Mouse (Mus musculus): ENCODE results near the gene Pmepa1. TPM values are rescaled to one million over a fixed set of nuclear protein-coding genes. Genes with fewer than 3 reads are reported as not detected.

Pmepa1 gene
- polyA plus RNA-seq, 1 experiment from 2014 or later, result 4.1 TPM

GRCm38 (mm10) chr2:173202924-173203689 lies 73.2 kb downstream of the Pmepa1 start:
- Histone ChIP-seq H3K9me3 (replicated peaks; ENCODE audit: control insufficient read depth, low read length) (peaks cover 5% of the 10 kb centered on the region), H3K27me3 (ENCODE audit: control insufficient read depth, insufficient read depth, low read length) (no peaks in the 10 kb centered on the region), H3K9ac (ENCODE audit: low read length) (no peak overlapping the region), H3K4me3 (ENCODE audit: low read length) (no peak overlapping the region), H3K4me1 (ENCODE audit: control insufficient read depth, insufficient read depth, low read length) (no peaks in the 10 kb centered on the region), H3K27ac (ENCODE audit: low read length) (no peak overlapping the region), H3K4me2 (ENCODE audit: low read depth, low read length) (no peak overlapping the region), H3K36me3 (ENCODE audit: control insufficient read depth, insufficient read depth) (no peaks in the 10 kb centered on the region)
- WGBS, result 82% methylated on average over 19 of the region's 19 CpGs
- no peak for ATAC-seq (replicated peaks; ENCODE audit: extremely low read depth, insufficient read depth, low FRiP score)

GRCm38 (mm10) chr2:173194796-173195195 lies 81.5 kb downstream of the Pmepa1 start:
- H3K27me3 ChIP-seq (ENCODE audit: control insufficient read depth, insufficient read depth, low read length), result no peaks in the 10 kb centered on the region
- H3K4me2 ChIP-seq (ENCODE audit: low read depth, low read length), result no peak overlapping the region
- 72% methylated on average over 4 of the region's 4 CpGs for WGBS
- H3K36me3 ChIP-seq (ENCODE audit: control insufficient read depth, insufficient read depth), result no peaks in the 10 kb centered on the region
- H3K27ac ChIP-seq (ENCODE audit: low read length), result no peak overlapping the region
- ATAC-seq (replicated peaks; ENCODE audit: extremely low read depth, insufficient read depth, low FRiP score), result no peak
- no peaks in the 10 kb centered on the region for H3K4me1 ChIP-seq (ENCODE audit: control insufficient read depth, insufficient read depth, low read length)
- no peaks in the 10 kb centered on the region for H3K9me3 ChIP-seq (replicated peaks; ENCODE audit: control insufficient read depth, low read length)
- no peak overlapping the region for H3K9ac ChIP-seq (ENCODE audit: low read length)
- no peak overlapping the region for H3K4me3 ChIP-seq (ENCODE audit: low read length)

- Histone ChIP-seq H3K4me2 (ENCODE audit: low read depth, low read length) (no peak overlapping the region), H3K9ac (ENCODE audit: low read length) (no peak overlapping the region), H3K4me3 (ENCODE audit: low read length) (no peak overlapping the region), H3K27me3 (ENCODE audit: control insufficient read depth, insufficient read depth, low read length) (peaks cover 2% of the 10 kb centered on the region), H3K4me1 (ENCODE audit: control insufficient read depth, insufficient read depth, low read length) (no peaks in the 10 kb centered on the region), H3K27ac (ENCODE audit: low read length) (no peak overlapping the region), H3K36me3 (ENCODE audit: control insufficient read depth, insufficient read depth) (no peaks in the 10 kb centered on the region), H3K9me3 (replicated peaks; ENCODE audit: control insufficient read depth, low read length) (no peaks in the 10 kb centered on the region)
- ATAC-seq (replicated peaks; ENCODE audit: extremely low read depth, insufficient read depth, low FRiP score), result no peak
- 37% methylated on average over 8 of the region's 8 CpGs for WGBS
Observed at GRCm38 (mm10) chr2:173187182-173187855, 89.0 kb downstream of the Pmepa1 start.

DNA sequence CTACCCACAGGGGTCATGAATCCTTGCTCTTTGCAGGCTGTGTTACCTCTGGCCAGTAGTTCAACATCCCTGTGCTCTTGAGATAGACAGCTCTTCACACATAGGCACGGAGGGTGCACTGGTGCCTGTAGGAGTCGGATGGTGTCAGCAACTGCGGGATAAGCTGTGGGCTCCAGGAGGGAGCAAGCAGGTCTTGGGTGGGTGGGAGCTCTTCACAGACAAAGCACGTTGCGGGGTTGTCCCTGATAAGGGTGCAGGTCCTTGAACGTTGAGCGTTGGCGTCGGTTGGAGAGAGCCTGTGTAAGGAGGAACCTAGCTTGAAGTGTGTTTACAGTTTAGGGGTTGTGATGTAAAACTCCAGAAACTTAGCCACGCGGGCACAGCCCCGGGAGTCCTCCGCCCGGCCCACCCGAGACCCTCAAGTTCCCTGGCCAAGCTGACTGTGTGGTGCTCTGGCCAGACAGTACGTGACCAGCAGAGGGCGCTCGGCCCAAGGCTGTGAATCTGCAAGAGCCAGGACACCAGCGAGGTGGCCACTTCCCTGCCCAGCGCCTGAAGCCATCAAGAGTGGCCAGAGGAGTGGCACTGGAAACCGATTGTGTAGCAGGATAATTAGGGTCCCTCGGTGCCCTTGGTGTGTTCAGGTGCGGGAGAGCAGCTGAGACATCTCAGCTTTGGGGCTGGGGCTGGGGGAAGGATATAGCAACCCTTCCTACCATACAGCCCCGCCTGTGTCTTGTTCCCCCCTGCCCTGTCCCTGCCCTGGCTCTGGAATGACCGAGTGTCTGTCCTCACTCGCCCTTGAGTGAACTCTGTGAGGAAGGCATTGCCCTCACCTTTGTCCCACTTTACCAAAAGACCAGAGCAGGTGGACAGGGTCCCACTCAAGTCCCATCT lies 90.0 kb downstream of the Pmepa1 start:
- Histone ChIP-seq H3K27me3 (ENCODE audit: control insufficient read depth, insufficient read depth, low read length) (peaks cover 4% of the 10 kb centered on the region), H3K27ac (ENCODE audit: low read length) (no peak overlapping the region), H3K4me2 (ENCODE audit: low read depth, low read length) (no peak overlapping the region), H3K9me3 (replicated peaks; ENCODE audit: control insufficient read depth, low read length) (no peaks in the 10 kb centered on the region), H3K36me3 (ENCODE audit: control insufficient read depth, insufficient read depth) (no peaks in the 10 kb centered on the region), H3K4me1 (ENCODE audit: control insufficient read depth, insufficient read depth, low read length) (no peaks in the 10 kb centered on the region), H3K4me3 (ENCODE audit: low read length) (no peak overlapping the region), H3K9ac (ENCODE audit: low read length) (no peak overlapping the region)
- peak; percentile 41; the same call in 1 of the 2 replicates for ATAC-seq (replicated peaks; ENCODE audit: extremely low read depth, insufficient read depth, low FRiP score)
- 22% methylated on average over 26 of the region's 26 CpGs for WGBS

DNA sequence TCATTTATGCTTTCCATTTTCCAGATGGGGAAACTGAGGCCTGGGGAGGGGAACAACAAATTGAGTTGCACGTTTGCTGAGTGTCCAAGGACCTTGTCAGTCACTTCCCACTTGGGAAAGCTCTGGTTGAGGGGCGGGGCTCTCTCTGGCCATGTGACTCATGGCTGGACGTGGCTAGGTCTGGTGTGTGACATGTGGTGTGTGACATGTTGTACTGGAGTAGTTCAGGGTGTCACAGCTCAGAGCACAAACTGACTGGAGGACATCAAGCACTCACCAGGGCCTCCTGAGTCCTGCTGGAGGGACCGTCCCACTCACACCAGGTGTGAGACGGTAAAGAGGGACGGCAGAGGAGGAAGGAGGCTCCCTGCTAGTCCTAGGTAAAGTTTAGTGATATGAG lies 91.1 kb downstream of the Pmepa1 start:
- no peak for ATAC-seq (replicated peaks; ENCODE audit: extremely low read depth, insufficient read depth, low FRiP score)
- Histone ChIP-seq H3K4me1 (ENCODE audit: control insufficient read depth, insufficient read depth, low read length) (no peaks in the 10 kb centered on the region), H3K4me2 (ENCODE audit: low read depth, low read length) (no peak overlapping the region), H3K36me3 (ENCODE audit: control insufficient read depth, insufficient read depth) (no peaks in the 10 kb centered on the region), H3K9ac (ENCODE audit: low read length) (no peak overlapping the region), H3K4me3 (ENCODE audit: low read length) (no peak overlapping the region), H3K9me3 (replicated peaks; ENCODE audit: control insufficient read depth, low read length) (no peaks in the 10 kb centered on the region), H3K27me3 (ENCODE audit: control insufficient read depth, insufficient read depth, low read length) (peaks cover 7% of the 10 kb centered on the region), H3K27ac (ENCODE audit: low read length) (no peak overlapping the region)
- WGBS, result 56% methylated on average over 6 of the region's 6 CpGs

GRCm38 (mm10) chr2:173184475-173185080 lies 91.8 kb downstream of the Pmepa1 start:
- ATAC-seq (replicated peaks; ENCODE audit: extremely low read depth, insufficient read depth, low FRiP score), result no peak
- H3K27me3 ChIP-seq (ENCODE audit: control insufficient read depth, insufficient read depth, low read length), result peaks cover 7% of the 10 kb centered on the region
- H3K36me3 ChIP-seq (ENCODE audit: control insufficient read depth, insufficient read depth), result no peaks in the 10 kb centered on the region
- WGBS, result 50% methylated on average over 11 of the region's 11 CpGs
- no peaks in the 10 kb centered on the region for H3K4me1 ChIP-seq (ENCODE audit: control insufficient read depth, insufficient read depth, low read length)
- H3K9ac ChIP-seq (ENCODE audit: low read length), result no peak overlapping the region
- H3K9me3 ChIP-seq (replicated peaks; ENCODE audit: control insufficient read depth, low read length), result no peaks in the 10 kb centered on the region
- no peak overlapping the region for H3K4me3 ChIP-seq (ENCODE audit: low read length)
- no peak overlapping the region for H3K27ac ChIP-seq (ENCODE audit: low read length)
- H3K4me2 ChIP-seq (ENCODE audit: low read depth, low read length), result no peak overlapping the region

GRCm38 (mm10) chr2:173183836-173184460 lies 92.4 kb downstream of the Pmepa1 start:
- H3K27ac ChIP-seq (ENCODE audit: low read length), result no peak overlapping the region
- H3K9me3 ChIP-seq (replicated peaks; ENCODE audit: control insufficient read depth, low read length), result no peaks in the 10 kb centered on the region
- no peaks in the 10 kb centered on the region for H3K36me3 ChIP-seq (ENCODE audit: control insufficient read depth, insufficient read depth)
- H3K9ac ChIP-seq (ENCODE audit: low read length), result no peak overlapping the region
- H3K4me3 ChIP-seq (ENCODE audit: low read length), result no peak overlapping the region
- no peaks in the 10 kb centered on the region for H3K4me1 ChIP-seq (ENCODE audit: control insufficient read depth, insufficient read depth, low read length)
- ATAC-seq (replicated peaks; ENCODE audit: extremely low read depth, insufficient read depth, low FRiP score), result no peak
- peaks cover 7% of the 10 kb centered on the region for H3K27me3 ChIP-seq (ENCODE audit: control insufficient read depth, insufficient read depth, low read length)
- WGBS, result 7% methylated on average over 8 of the region's 8 CpGs
- H3K4me2 ChIP-seq (ENCODE audit: low read depth, low read length), result no peak overlapping the region

GRCm38 (mm10) chr2:173183311-173183710 lies 93.0 kb downstream of the Pmepa1 start:
- H3K4me3 ChIP-seq (ENCODE audit: low read length), result no peak overlapping the region
- no peaks in the 10 kb centered on the region for H3K9me3 ChIP-seq (replicated peaks; ENCODE audit: control insufficient read depth, low read length)
- no peak overlapping the region for H3K27ac ChIP-seq (ENCODE audit: low read length)
- peaks cover 7% of the 10 kb centered on the region for H3K27me3 ChIP-seq (ENCODE audit: control insufficient read depth, insufficient read depth, low read length)
- no peak overlapping the region for H3K4me2 ChIP-seq (ENCODE audit: low read depth, low read length)
- H3K4me1 ChIP-seq (ENCODE audit: control insufficient read depth, insufficient read depth, low read length), result no peaks in the 10 kb centered on the region
- WGBS, result 90% methylated on average over 10 of the region's 10 CpGs
- no peaks in the 10 kb centered on the region for H3K36me3 ChIP-seq (ENCODE audit: control insufficient read depth, insufficient read depth)
- no peak overlapping the region for H3K9ac ChIP-seq (ENCODE audit: low read length)
- no peak for ATAC-seq (replicated peaks; ENCODE audit: extremely low read depth, insufficient read depth, low FRiP score)

Measured in heart, embryonic 16.5 days (tissue).